Mouse (Mus musculus) kidney, embryonic 14.5 days (tissue): ENCODE results near the gene Ttc9c. TPM values are rescaled to one million over a fixed set of nuclear protein-coding genes. Genes with fewer than 3 reads are reported as not detected.

Experiments
- ATAC-seq: fragments of 200-750 bp; cut with Nextera tagmentation; 2 replicates; pipeline ENCODE4 v1.8.0; 2017; ENCODE audit warnings: moderate number of reproducible peaks, mild to moderate bottlenecking, moderate TSS enrichment, moderate library complexity; ENCODE audit not compliant: low FRiP score, low TSS enrichment
- H3K27ac ChIP-seq: fragments of 300-500 bp; sonication (generic); 2 replicates; pipeline ENCODE4 v1.5.1; 2014; ENCODE audit warnings: low read depth, mild to moderate bottlenecking, low read length, moderate library complexity, mixed read lengths
- H3K27me3 ChIP-seq: fragments of 300-500 bp; sonication (generic); 2 replicates; pipeline ENCODE4 v1.6.1; 2014; ENCODE audit warnings: mild to moderate bottlenecking, low read length; ENCODE audit not compliant: control insufficient read depth, insufficient read depth
- H3K36me3 ChIP-seq: fragments of 300-500 bp; sonication (generic); 2 replicates; pipeline ENCODE4 v1.6.1; 2014; ENCODE audit warnings: low read length, mixed read lengths; ENCODE audit not compliant: control insufficient read depth, insufficient read depth
- H3K4me1 ChIP-seq: fragments of 300-500 bp; sonication (generic); 2 replicates; pipeline ENCODE4 v1.6.1; 2014; ENCODE audit warnings: low read length, mixed read lengths; ENCODE audit not compliant: control insufficient read depth, insufficient read depth
- H3K4me2 ChIP-seq: fragments of 300-500 bp; sonication (generic); replicated peaks from 2 replicates; pipeline ENCODE4 v1.6.1; 2014; ENCODE audit warnings: low read depth, mild to moderate bottlenecking, low read length
- H3K4me3 ChIP-seq: fragments of 300-500 bp; sonication (generic); 2 replicates; pipeline ENCODE4 v1.5.1; 2014; ENCODE audit warnings: mild to moderate bottlenecking, low read length
- H3K9ac ChIP-seq: fragments of 300-500 bp; sonication (generic); 2 replicates; pipeline ENCODE4 v1.6.1; 2014; ENCODE audit warnings: low read depth, mild to moderate bottlenecking, low read length, moderate library complexity
- H3K9me3 ChIP-seq: fragments of 300-500 bp; sonication (generic); 2 replicates; pipeline ENCODE4 v1.6.1; 2016; ENCODE audit warnings: low read length; ENCODE audit not compliant: control insufficient read depth
- WGBS: fragments of 180-500 bp; shearing (Covaris S2); extraction: QIAGEN DNeasy Blood & Tissue Kit; methylation state at CpG from one replicate; pipeline ENCODE4 v1.1.7; 2014; 5-methylcytosine and 5-hydroxymethylcytosine counted together
- polyA plus RNA-seq: library from polyadenylated mRNA; unstranded; fragments of >200 nt; fragmentation: Nextera tagmentation; extraction: Ambion mirVana; gene quantifications from 2 replicates; pipeline ENCODE4 v1.2.1, GENCODE M21; 2014

The Ttc9c gene
- polyA plus RNA-seq, 1 experiment from 2014 or later = 61.0 TPM

DNA sequence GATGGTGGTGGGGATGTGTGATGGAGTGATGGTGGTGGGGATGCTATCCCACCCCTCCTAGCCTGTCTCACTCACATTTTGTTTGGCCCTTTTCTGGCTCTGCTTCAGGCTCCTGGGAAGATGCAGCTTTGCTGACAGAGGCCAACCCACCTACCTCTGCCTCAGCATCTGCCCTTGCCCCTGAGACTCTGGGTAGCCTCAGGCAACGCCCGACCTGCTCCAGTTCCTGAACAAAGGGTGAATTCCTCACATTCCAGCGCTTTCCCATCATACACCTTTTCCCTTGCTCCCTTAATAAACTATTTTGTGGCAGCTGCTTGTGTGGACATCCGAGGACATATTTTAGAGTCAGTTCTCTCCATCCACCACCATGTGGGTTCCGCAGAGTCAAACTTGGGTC, 29.2 kb upstream of the Ttc9c start:
- 81% methylated on average over 5 of the region's 5 CpGs for WGBS
- no peak overlapping the region for H3K9ac ChIP-seq
- ATAC-seq = no peak

GRCm38 (mm10) chr19:8844371-8845129, 25.4 kb upstream of the Ttc9c start:
- no peak overlapping the region for H3K4me2 ChIP-seq
- peaks cover 11% of the 10 kb centered on the region; the same call in 1 of the 2 replicates for H3K4me1 ChIP-seq
- WGBS = 71% methylated on average over 5 of the region's 5 CpGs
- no peak overlapping the region for H3K9ac ChIP-seq
- no peak for ATAC-seq
- no peaks in the 10 kb centered on the region for H3K27me3 ChIP-seq
- no peak overlapping the region for H3K4me3 ChIP-seq
- H3K36me3 ChIP-seq = peaks cover 35% of the 10 kb centered on the region
- no peak overlapping the region for H3K27ac ChIP-seq
- H3K9me3 ChIP-seq = no peaks in the 10 kb centered on the region

More for the DNA sequence above, 29.2 kb upstream of the Ttc9c start:
- peaks cover 24% of the 10 kb centered on the region for H3K36me3 ChIP-seq
- no peak overlapping the region for H3K27ac ChIP-seq
- no peaks in the 10 kb centered on the region for H3K4me1 ChIP-seq
- no peaks in the 10 kb centered on the region for H3K27me3 ChIP-seq
- H3K4me3 ChIP-seq = no peak overlapping the region
- no peak overlapping the region for H3K4me2 ChIP-seq
- no peaks in the 10 kb centered on the region for H3K9me3 ChIP-seq

DNA sequence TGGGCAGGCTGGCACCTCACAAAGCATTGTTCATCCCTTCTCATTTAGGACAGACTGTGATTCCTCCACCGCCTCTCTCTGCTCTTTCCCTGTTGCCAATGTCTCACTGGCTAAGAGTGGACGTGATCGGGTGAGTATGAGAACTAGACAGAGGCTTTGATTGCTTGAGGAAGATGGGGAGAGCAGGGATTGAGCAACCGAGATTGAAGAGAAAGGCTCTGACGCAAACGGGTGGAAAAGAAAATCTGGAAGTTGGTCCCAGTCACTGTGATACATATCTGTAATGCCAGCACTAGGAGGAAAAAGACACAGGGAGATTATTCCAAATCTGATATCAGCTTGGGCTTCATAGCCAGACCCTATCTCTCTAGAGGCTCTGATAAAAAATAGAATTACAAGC, 23.8 kb upstream of the Ttc9c start:
- ATAC-seq = no peak
- 90% methylated on average over 6 of the region's 6 CpGs for WGBS

GRCm38 (mm10) chr19:8841012-8841411, 21.9 kb upstream of the Ttc9c start:
- peak overlapping the region; percentile 54 for H3K4me3 ChIP-seq
- H3K4me2 ChIP-seq = peak overlapping the region; percentile 62
- ATAC-seq = no peak
- peaks cover 17% of the 10 kb centered on the region for H3K36me3 ChIP-seq
- WGBS = 88% methylated on average over 7 of the region's 7 CpGs
- peak overlapping the region; percentile 63; the same call in 1 of the 2 replicates for H3K9ac ChIP-seq
- no peaks in the 10 kb centered on the region for H3K9me3 ChIP-seq
- no peak overlapping the region for H3K27ac ChIP-seq
- no peaks in the 10 kb centered on the region for H3K27me3 ChIP-seq
- peaks cover 25% of the 10 kb centered on the region; the same call in 1 of the 2 replicates for H3K4me1 ChIP-seq

More for the DNA sequence above, 23.8 kb upstream of the Ttc9c start:
- no peak overlapping the region for H3K27ac ChIP-seq
- H3K4me1 ChIP-seq = peaks cover 25% of the 10 kb centered on the region; the same call in 1 of the 2 replicates
- no peak overlapping the region for H3K4me3 ChIP-seq
- no peaks in the 10 kb centered on the region for H3K27me3 ChIP-seq
- H3K4me2 ChIP-seq = no peak overlapping the region
- H3K9me3 ChIP-seq = no peaks in the 10 kb centered on the region
- H3K36me3 ChIP-seq = peaks cover 32% of the 10 kb centered on the region
- H3K9ac ChIP-seq = no peak overlapping the region

GRCm38 (mm10) chr19:8839908-8840791, 21.0 kb upstream of the Ttc9c start:
- peak overlapping the region; percentile 62 for H3K4me2 ChIP-seq
- ATAC-seq = peak; percentile 50
- H3K9me3 ChIP-seq = no peaks in the 10 kb centered on the region
- peak overlapping the region; percentile 63 for H3K9ac ChIP-seq
- H3K27ac ChIP-seq = no peak overlapping the region
- peaks cover 21% of the 10 kb centered on the region; the same call in 1 of the 2 replicates for H3K36me3 ChIP-seq
- H3K4me3 ChIP-seq = peak overlapping the region; percentile 54
- WGBS = 20% methylated on average over 29 of the region's 29 CpGs
- H3K27me3 ChIP-seq = no peaks in the 10 kb centered on the region
- H3K4me1 ChIP-seq = peaks cover 25% of the 10 kb centered on the region; the same call in 1 of the 2 replicates

DNA sequence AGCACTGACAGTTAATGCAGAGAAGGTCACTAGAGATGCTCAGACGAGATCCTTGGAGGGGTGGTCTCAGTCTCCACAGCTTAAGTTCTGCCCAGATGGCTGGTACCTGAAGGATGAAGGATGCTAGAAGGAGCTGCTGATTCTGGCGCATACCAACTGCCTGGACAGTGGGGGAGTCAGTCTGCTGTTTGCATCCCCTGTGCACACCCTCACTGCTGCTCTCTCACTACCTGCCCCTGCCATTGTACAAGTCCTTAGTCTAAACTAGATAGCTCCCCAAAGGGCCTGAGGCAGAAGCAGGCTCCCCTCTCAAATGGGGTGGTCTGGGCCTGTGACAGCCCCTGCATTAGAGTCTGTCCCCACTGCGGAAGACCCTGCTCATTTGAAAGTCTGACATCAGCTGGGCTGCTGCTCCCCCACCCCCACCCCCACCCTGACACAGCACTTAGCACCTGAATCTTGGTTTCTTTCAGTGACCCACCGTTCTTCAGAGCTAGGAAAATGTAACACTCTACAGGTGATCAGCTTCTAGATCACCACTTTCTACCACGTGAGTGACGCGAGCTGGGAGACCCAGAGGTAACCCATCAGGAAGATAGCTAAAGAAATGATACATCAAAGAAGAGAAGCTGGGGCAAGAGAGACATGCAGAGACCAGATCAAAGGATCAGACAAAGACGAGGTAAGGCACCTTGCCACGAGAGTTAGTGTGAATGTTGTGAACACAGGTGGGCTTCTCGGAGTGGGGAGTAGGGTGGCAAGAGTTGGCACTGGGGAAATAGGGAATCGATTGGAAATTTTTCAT, 20.2 kb upstream of the Ttc9c start, which contains the start of gene Gng3:
Gng3 (minus strand) TSS at position 92 of the 805 bp plus-strand sequence.
- no peaks in the 10 kb centered on the region for H3K27me3 ChIP-seq
- H3K4me3 ChIP-seq = peak within 1 kb of the TSS; percentile 54
- H3K27ac ChIP-seq = peak within 1 kb of the TSS; percentile 98
- peak within 1 kb of the TSS; percentile 78 for H3K9ac ChIP-seq
- ATAC-seq = peak; percentile 14; the same call in 1 of the 2 replicates
- H3K4me2 ChIP-seq = peak within 1 kb of the TSS; percentile 77
- H3K4me1 ChIP-seq = peaks cover 25% of the 10 kb centered on the region; the same call in 1 of the 2 replicates
- WGBS = 51% methylated on average over 11 of the region's 11 CpGs
- H3K9me3 ChIP-seq = no peaks in the 10 kb centered on the region
- peaks cover 30% of the 10 kb centered on the region for H3K36me3 ChIP-seq

DNA sequence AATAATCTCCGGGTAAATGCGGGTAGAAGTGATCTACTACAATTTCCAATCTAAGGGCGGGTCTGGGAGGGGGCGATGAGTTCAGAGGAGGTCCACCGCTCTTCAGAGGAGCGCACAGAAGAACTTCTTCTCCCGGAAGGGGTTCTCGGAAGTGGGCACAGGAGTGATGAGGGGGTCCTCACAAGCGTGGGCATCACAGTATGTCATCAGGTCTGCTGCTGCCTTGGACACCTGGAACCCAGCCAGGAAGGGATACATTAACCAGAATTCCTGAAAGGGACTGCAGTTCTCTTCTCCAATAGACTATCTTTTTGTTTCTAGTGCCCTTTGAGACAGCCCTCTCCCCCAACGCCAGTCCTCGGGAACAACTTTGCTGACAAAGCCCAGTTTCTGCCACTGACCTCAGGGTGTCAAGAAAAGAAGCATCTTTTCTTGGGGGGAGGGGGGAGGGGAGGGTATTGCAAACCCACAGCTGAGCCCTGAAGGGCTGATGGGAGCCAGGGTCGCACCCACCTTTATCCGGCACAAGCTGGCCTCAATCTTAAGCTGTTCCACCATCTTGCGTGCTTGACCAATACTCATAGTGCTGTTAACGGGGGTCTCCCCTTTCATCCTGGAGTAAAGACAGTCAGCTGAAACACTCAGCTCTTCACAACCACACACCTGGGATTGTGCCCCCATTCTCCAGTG, 19.1 kb upstream of the Ttc9c start:
- peak overlapping the region; percentile 54 for H3K4me3 ChIP-seq
- H3K4me1 ChIP-seq = peaks cover 25% of the 10 kb centered on the region; the same call in 1 of the 2 replicates
- peak overlapping the region; percentile 77 for H3K4me2 ChIP-seq
- no peaks in the 10 kb centered on the region for H3K9me3 ChIP-seq
- peak overlapping the region; percentile 78 for H3K9ac ChIP-seq
- 21% methylated on average over 15 of the region's 15 CpGs for WGBS
- no peaks in the 10 kb centered on the region for H3K27me3 ChIP-seq
- peaks cover 38% of the 10 kb centered on the region for H3K36me3 ChIP-seq
- peak; percentile 33 for ATAC-seq
- peak overlapping the region; percentile 98 for H3K27ac ChIP-seq
